Mouse (Mus musculus) B cell, adult 2 months (primary cell): ENCODE data around the gene Nrxn3.

Experiments
- DNase-seq, 2 experiments: peaks; one replicate each; pipeline ENCODE4 v3.0.0; 2022

Nrxn3 gene

GRCm38 (mm10) chr12:88816865-88817264 is 94.2 kb downstream of the Nrxn3 start:
- DNase-seq, result no peak

GRCm38 (mm10) chr12:88818622-88819334 is 96.1 kb downstream of the Nrxn3 start:
- DNase-seq, result no peak

- DNase-seq, result no peak
These were observed 96.6 kb downstream of the Nrxn3 start for GRCm38 (mm10) chr12:88819335-88819709.

- DNase-seq, result no peak
These were observed 97.5 kb downstream of the Nrxn3 start for GRCm38 (mm10) chr12:88820131-88820530.

- DNase-seq, result no peak
These were observed 108.2 kb downstream of the Nrxn3 start for GRCm38 (mm10) chr12:88830851-88831250.

- no peak for DNase-seq
These were observed 113.1 kb downstream of the Nrxn3 start for GRCm38 (mm10) chr12:88835821-88836220.

GRCm38 (mm10) chr12:88839724-88840123 is 117.0 kb downstream of the Nrxn3 start:
- no peak for DNase-seq

GRCm38 (mm10) chr12:88841350-88841749 is 118.7 kb downstream of the Nrxn3 start:
- DNase-seq, result no peak

GRCm38 (mm10) chr12:88850400-88851179 is 127.9 kb downstream of the Nrxn3 start:
- DNase-seq, result no peak

- no peak for DNase-seq
These were observed 131.4 kb downstream of the Nrxn3 start for GRCm38 (mm10) chr12:88854039-88854438.

GRCm38 (mm10) chr12:88857701-88858100 is 135.0 kb downstream of the Nrxn3 start:
- DNase-seq, result no peak

GRCm38 (mm10) chr12:88859456-88860345 is 137.0 kb downstream of the Nrxn3 start:
- DNase-seq, result no peak

- no peak for DNase-seq
These were observed 137.7 kb downstream of the Nrxn3 start for GRCm38 (mm10) chr12:88860397-88860796.

- DNase-seq, result no peak
These were observed 140.4 kb downstream of the Nrxn3 start for GRCm38 (mm10) chr12:88863069-88863468.

GRCm38 (mm10) chr12:88868288-88868687 is 145.6 kb downstream of the Nrxn3 start:
- DNase-seq, result no peak

- DNase-seq, result no peak
These were observed 174.7 kb downstream of the Nrxn3 start for GRCm38 (mm10) chr12:88897331-88897730.

- no peak for DNase-seq
These were observed 177.5 kb downstream of the Nrxn3 start for GRCm38 (mm10) chr12:88900014-88900727.

- DNase-seq, result no peak
These were observed 178.0 kb downstream of the Nrxn3 start for GRCm38 (mm10) chr12:88900728-88901080.

- no peak for DNase-seq
These were observed 188.1 kb downstream of the Nrxn3 start for GRCm38 (mm10) chr12:88910761-88911160.

- no peak for DNase-seq
These were observed 194.1 kb downstream of the Nrxn3 start for GRCm38 (mm10) chr12:88916752-88917151.

- no peak for DNase-seq
These were observed 202.2 kb downstream of the Nrxn3 start for GRCm38 (mm10) chr12:88924896-88925295.

- DNase-seq, result no peak
These were observed 203.6 kb downstream of the Nrxn3 start for GRCm38 (mm10) chr12:88926306-88926705.

GRCm38 (mm10) chr12:88931713-88932112 is 209.0 kb downstream of the Nrxn3 start:
- DNase-seq, result no peak
